Mouse (Mus musculus): ENCODE measurements around the gene Plek. TPM values are rescaled to one million over a fixed set of nuclear protein-coding genes. Genes with fewer than 3 reads are reported as not detected.

Gene Plek
- polyA plus RNA-seq, 1 experiment from 2014 or later, result 47.2 TPM

- no peak for ATAC-seq
- Histone ChIP-seq H3K4me3 (no peak overlapping the region), H3K9ac (no peak overlapping the region), H3K27ac (no peak overlapping the region), H3K4me2 (no peak overlapping the region), H3K4me1 (peaks cover 28% of the 10 kb centered on the region), H3K36me3 (no peaks in the 10 kb centered on the region), H3K27me3 (replicated peaks) (no peaks in the 10 kb centered on the region), H3K9me3 (replicated peaks) (no peaks in the 10 kb centered on the region)
Measured at GRCm38 (mm10) chr11:16997465-16997864, 54.7 kb downstream of the Plek start.

GRCm38 (mm10) chr11:16996818-16997217, 55.4 kb downstream of the Plek start:
- Histone ChIP-seq H3K9ac (no peak overlapping the region), H3K36me3 (no peaks in the 10 kb centered on the region), H3K27me3 (replicated peaks) (no peaks in the 10 kb centered on the region), H3K27ac (no peak overlapping the region), H3K4me1 (peaks cover 27% of the 10 kb centered on the region), H3K9me3 (replicated peaks) (no peaks in the 10 kb centered on the region), H3K4me2 (no peak overlapping the region), H3K4me3 (no peak overlapping the region)
- no peak for ATAC-seq

GRCm38 (mm10) chr11:16992880-16993279, 59.3 kb downstream of the Plek start:
- Histone ChIP-seq H3K27me3 (replicated peaks) (no peaks in the 10 kb centered on the region), H3K4me2 (no peak overlapping the region), H3K4me3 (no peak overlapping the region), H3K9me3 (replicated peaks) (no peaks in the 10 kb centered on the region), H3K9ac (no peak overlapping the region), H3K27ac (no peak overlapping the region), H3K4me1 (peaks cover 7% of the 10 kb centered on the region; the same call in 1 of the 2 replicates), H3K36me3 (no peaks in the 10 kb centered on the region)
- no peak for ATAC-seq
- WGBS (ENCODE audit: insufficient replicate concordance), result 63% methylated on average over 6 of the region's 6 CpGs

GRCm38 (mm10) chr11:16989885-16990284, 62.3 kb downstream of the Plek start:
- 79% methylated on average over 5 of the region's 5 CpGs for WGBS (ENCODE audit: insufficient replicate concordance)
- Histone ChIP-seq H3K9ac (no peak overlapping the region), H3K27me3 (replicated peaks) (no peaks in the 10 kb centered on the region), H3K36me3 (no peaks in the 10 kb centered on the region), H3K27ac (no peak overlapping the region), H3K4me2 (no peak overlapping the region), H3K4me1 (no peaks in the 10 kb centered on the region), H3K9me3 (replicated peaks) (no peaks in the 10 kb centered on the region), H3K4me3 (no peak overlapping the region)
- no peak for ATAC-seq

GRCm38 (mm10) chr11:16987745-16988328, 64.3 kb downstream of the Plek start:
- ATAC-seq, result no peak
- Histone ChIP-seq H3K4me3 (no peak overlapping the region), H3K9ac (no peak overlapping the region), H3K4me1 (no peaks in the 10 kb centered on the region), H3K27me3 (replicated peaks) (no peaks in the 10 kb centered on the region), H3K27ac (no peak overlapping the region), H3K4me2 (no peak overlapping the region), H3K9me3 (replicated peaks) (no peaks in the 10 kb centered on the region), H3K36me3 (no peaks in the 10 kb centered on the region)
- 59% methylated on average over 6 of the region's 6 CpGs for WGBS (ENCODE audit: insufficient replicate concordance)

- no peak for ATAC-seq
- H3K4me3 ChIP-seq, result no peak overlapping the region
- H3K27ac ChIP-seq, result no peak overlapping the region
- no peaks in the 10 kb centered on the region for H3K27me3 ChIP-seq (replicated peaks)
- no peak overlapping the region for H3K9ac ChIP-seq
- no peak overlapping the region for H3K4me2 ChIP-seq
- no peaks in the 10 kb centered on the region for H3K4me1 ChIP-seq
- H3K36me3 ChIP-seq, result no peaks in the 10 kb centered on the region
- WGBS (ENCODE audit: insufficient replicate concordance), result 57% methylated on average over 7 of the region's 7 CpGs
- no peaks in the 10 kb centered on the region for H3K9me3 ChIP-seq (replicated peaks)
Measured at GRCm38 (mm10) chr11:16986550-16987187, 65.5 kb downstream of the Plek start.

GRCm38 (mm10) chr11:16978161-16978707, 73.9 kb downstream of the Plek start:
- no peak overlapping the region; the same call in 1 of the 2 replicates for H3K27ac ChIP-seq
- WGBS (ENCODE audit: insufficient replicate concordance), result 56% methylated on average over 5 of the region's 5 CpGs

GRCm38 (mm10) chr11:16977611-16978010, 74.6 kb downstream of the Plek start:
- Histone ChIP-seq H3K4me2 (no peak overlapping the region), H3K4me1 (peaks cover 19% of the 10 kb centered on the region), H3K4me3 (no peak overlapping the region), H3K27ac (no peak overlapping the region; the same call in 1 of the 2 replicates), H3K9me3 (replicated peaks) (no peaks in the 10 kb centered on the region), H3K9ac (no peak overlapping the region), H3K27me3 (replicated peaks) (no peaks in the 10 kb centered on the region), H3K36me3 (no peaks in the 10 kb centered on the region)
- WGBS (ENCODE audit: insufficient replicate concordance), result 31% methylated on average over 2 of the region's 2 CpGs
- 0 out of 2 replicates have a peak, but pooled peaks have one; percentile 23 for ATAC-seq

More at GRCm38 (mm10) chr11:16978161-16978707, 73.9 kb downstream of the Plek start:
- Histone ChIP-seq H3K9me3 (replicated peaks) (no peaks in the 10 kb centered on the region), H3K9ac (no peak overlapping the region), H3K27me3 (replicated peaks) (no peaks in the 10 kb centered on the region), H3K4me1 (peaks cover 19% of the 10 kb centered on the region), H3K4me3 (no peak overlapping the region), H3K4me2 (no peak overlapping the region), H3K36me3 (no peaks in the 10 kb centered on the region)
- ATAC-seq, result no peak

- Histone ChIP-seq H3K27ac (no peak overlapping the region), H3K36me3 (no peaks in the 10 kb centered on the region), H3K9ac (no peak overlapping the region), H3K4me1 (peaks cover 19% of the 10 kb centered on the region), H3K4me2 (no peak overlapping the region), H3K4me3 (no peak overlapping the region), H3K27me3 (replicated peaks) (no peaks in the 10 kb centered on the region), H3K9me3 (replicated peaks) (no peaks in the 10 kb centered on the region)
- peak; percentile 84 for ATAC-seq
- WGBS (ENCODE audit: insufficient replicate concordance), result 10% methylated on average over 4 of the region's 4 CpGs
Measured at GRCm38 (mm10) chr11:16976937-16977336, 75.2 kb downstream of the Plek start.

GRCm38 (mm10) chr11:16973086-16973485, 79.1 kb downstream of the Plek start:
- H3K4me3 ChIP-seq, result no peak overlapping the region
- peaks cover 21% of the 10 kb centered on the region for H3K4me1 ChIP-seq
- WGBS (ENCODE audit: insufficient replicate concordance), result 66% methylated on average over 1 of the region's 1 CpGs
- H3K9ac ChIP-seq, result no peak overlapping the region
- no peak overlapping the region for H3K27ac ChIP-seq
- no peak overlapping the region for H3K4me2 ChIP-seq
- H3K27me3 ChIP-seq (replicated peaks), result no peaks in the 10 kb centered on the region
- no peaks in the 10 kb centered on the region for H3K9me3 ChIP-seq (replicated peaks)
- no peaks in the 10 kb centered on the region for H3K36me3 ChIP-seq
- ATAC-seq, result no peak

GRCm38 (mm10) chr11:16972027-16972426, 80.2 kb downstream of the Plek start:
- H3K4me3 ChIP-seq, result no peak overlapping the region
- H3K27me3 ChIP-seq (replicated peaks), result no peaks in the 10 kb centered on the region
- H3K27ac ChIP-seq, result no peak overlapping the region
- H3K9ac ChIP-seq, result no peak overlapping the region
- H3K9me3 ChIP-seq (replicated peaks), result no peaks in the 10 kb centered on the region
- H3K4me2 ChIP-seq, result no peak overlapping the region
- no peaks in the 10 kb centered on the region for H3K36me3 ChIP-seq
- H3K4me1 ChIP-seq, result peaks cover 10% of the 10 kb centered on the region
- 25% methylated on average over 3 of the region's 3 CpGs for WGBS (ENCODE audit: insufficient replicate concordance)
- no peak for ATAC-seq

- Histone ChIP-seq H3K36me3 (no peaks in the 10 kb centered on the region), H3K4me1 (peaks cover 5% of the 10 kb centered on the region), H3K9me3 (replicated peaks) (no peaks in the 10 kb centered on the region), H3K9ac (no peak overlapping the region), H3K4me3 (no peak overlapping the region), H3K4me2 (no peak overlapping the region), H3K27ac (no peak overlapping the region), H3K27me3 (replicated peaks) (no peaks in the 10 kb centered on the region)
- WGBS (ENCODE audit: insufficient replicate concordance), result 19% methylated on average over 2 of the region's 2 CpGs
- ATAC-seq, result no peak
Measured at GRCm38 (mm10) chr11:16969650-16970049, 82.5 kb downstream of the Plek start.

Data from liver, embryonic 12.5 days (tissue).